Mouse (Mus musculus) kidney, embryonic 16.5 days (tissue): ENCODE measurements at regions not wholly inside any gene's neighbourhood (a gene's known extent, or its start where the extent isn't known, plus 50 kb on each side); places are given as distances from the start of the nearest gene placed in this dataset.

Source experiments
- ATAC-seq: fragments of 200-750 bp; cut with Nextera tagmentation; 2 replicates; pipeline ENCODE4 v1.8.0; 2017; ENCODE audit warnings: moderate TSS enrichment; ENCODE audit not compliant: low FRiP score, low TSS enrichment
- H3K27ac ChIP-seq: fragments of 300-500 bp; sonication (generic); 2 replicates; pipeline ENCODE4 v1.5.1; 2014; ENCODE audit warnings: low read length
- H3K27me3 ChIP-seq: fragments of 300-500 bp; sonication (generic); 2 replicates; pipeline ENCODE4 v1.6.1; 2014; ENCODE audit warnings: low read length, control low read depth, mixed read lengths; ENCODE audit not compliant: insufficient read depth
- H3K36me3 ChIP-seq: fragments of 300-500 bp; sonication (generic); 2 replicates; pipeline ENCODE4 v1.6.1; 2014; ENCODE audit warnings: low read length, control low read depth, mixed read lengths; ENCODE audit not compliant: insufficient read depth
- H3K4me1 ChIP-seq: fragments of 300-500 bp; sonication (generic); 2 replicates; pipeline ENCODE4 v1.6.1; 2014; ENCODE audit warnings: low read length, control low read depth, mixed read lengths; ENCODE audit not compliant: insufficient read depth
- H3K4me2 ChIP-seq: fragments of 300-500 bp; sonication (generic); replicated peaks from 2 replicates; pipeline ENCODE4 v1.6.1; 2014; ENCODE audit warnings: low read depth, low read length
- H3K4me3 ChIP-seq: fragments of 300-500 bp; sonication (generic); 2 replicates; pipeline ENCODE4 v1.5.1; 2014; ENCODE audit warnings: mild to moderate bottlenecking, low read length
- H3K9ac ChIP-seq: fragments of 300-500 bp; sonication (generic); replicated peaks from 2 replicates; pipeline ENCODE4 v1.6.1; 2014; ENCODE audit warnings: low read length
- H3K9me3 ChIP-seq: fragments of 300-500 bp; sonication (generic); 2 replicates; pipeline ENCODE4 v1.6.1; 2016; ENCODE audit warnings: low read length, control low read depth
- WGBS: fragments of 180-500 bp; shearing (Covaris S2); extraction: QIAGEN DNeasy Blood & Tissue Kit; methylation state at CpG from one replicate; pipeline ENCODE4 v1.1.7; 2014; 5-methylcytosine and 5-hydroxymethylcytosine counted together

DNA sequence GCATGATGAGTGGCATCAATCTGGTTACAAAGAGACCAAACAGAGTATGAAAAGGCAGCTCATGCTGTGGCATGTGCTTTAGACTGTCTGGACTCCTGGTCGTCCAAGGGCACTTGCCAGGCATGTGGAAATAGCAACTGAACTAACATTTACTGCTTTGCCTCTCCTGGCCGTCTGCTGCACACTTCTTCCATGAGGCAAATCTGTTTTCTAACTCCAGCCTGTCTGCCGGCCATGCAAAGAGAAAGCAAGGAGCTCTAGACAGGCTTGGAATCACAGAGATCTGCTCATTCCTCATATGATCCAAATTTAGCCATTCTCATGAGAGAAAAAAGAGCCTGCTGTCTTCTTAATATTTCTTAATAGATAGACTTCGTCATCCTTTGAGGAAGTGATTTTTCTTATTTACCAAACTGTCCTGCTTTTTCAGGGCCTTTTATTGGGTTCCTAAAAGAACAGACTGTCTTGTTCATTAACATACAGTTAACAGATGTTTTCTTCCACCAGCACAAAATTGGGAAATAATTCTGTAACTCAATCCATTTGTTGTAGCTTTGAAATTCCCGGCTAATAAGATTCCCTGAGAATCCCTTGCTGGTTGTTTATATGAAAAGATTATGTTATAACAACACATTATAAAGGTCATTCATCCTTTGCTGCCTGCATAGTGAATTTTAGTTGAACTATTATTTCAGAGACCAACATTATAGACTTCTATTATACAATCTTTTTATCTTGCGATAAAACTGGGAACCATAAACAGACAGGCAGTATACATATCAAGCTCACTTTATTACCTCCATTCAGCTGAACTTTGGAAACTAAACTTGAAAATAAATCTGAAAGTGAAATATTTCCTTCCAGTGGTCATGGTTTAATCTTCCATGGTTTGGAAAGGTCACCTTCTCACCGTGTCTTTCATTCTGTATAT is 389.2 kb upstream of the Sphkap start:
- Histone ChIP-seq H3K9ac (no peak overlapping the region), H3K27me3 (no peaks in the 10 kb centered on the region), H3K36me3 (no peaks in the 10 kb centered on the region), H3K4me3 (no peak overlapping the region), H3K4me2 (no peak overlapping the region), H3K4me1 (no peaks in the 10 kb centered on the region), H3K9me3 (no peaks in the 10 kb centered on the region), H3K27ac (peak overlapping the region; percentile 56; the same call in 1 of the 2 replicates)
- 50% methylated on average over 7 of the region's 7 CpGs for WGBS
- ATAC-seq: no peak

DNA sequence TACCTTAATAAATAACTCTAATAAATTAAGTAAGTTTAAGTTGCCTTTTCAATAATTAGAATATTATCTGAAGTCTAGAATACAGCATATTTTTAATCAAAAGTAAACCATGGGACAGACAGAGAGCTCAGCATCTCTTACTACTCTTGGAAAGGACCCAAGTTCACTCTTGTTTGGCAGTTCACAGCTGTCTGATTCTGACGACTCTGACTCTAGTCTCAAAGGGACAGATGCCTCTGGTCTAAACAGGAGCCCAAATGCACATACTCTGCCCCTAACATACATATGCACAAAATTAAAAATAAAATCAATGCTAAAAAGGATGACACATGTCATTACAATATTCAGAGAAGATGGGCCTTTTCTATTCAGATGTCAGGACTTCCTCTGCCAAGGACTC is 369.2 kb upstream of the Sphkap start:
- Histone ChIP-seq H3K9me3 (no peaks in the 10 kb centered on the region), H3K4me2 (no peak overlapping the region), H3K27ac (no peak overlapping the region), H3K27me3 (no peaks in the 10 kb centered on the region), H3K4me3 (no peak overlapping the region), H3K36me3 (no peaks in the 10 kb centered on the region), H3K4me1 (no peaks in the 10 kb centered on the region), H3K9ac (no peak overlapping the region)
- no peak for ATAC-seq
- WGBS: 64% methylated on average over 1 of the region's 1 CpGs

GRCm38 (mm10) chr1:83771160-83771559 is 363.2 kb upstream of the Sphkap start:
- H3K9me3 ChIP-seq: no peaks in the 10 kb centered on the region
- H3K36me3 ChIP-seq: no peaks in the 10 kb centered on the region
- H3K27ac ChIP-seq: no peak overlapping the region
- no peak overlapping the region for H3K9ac ChIP-seq
- no peak overlapping the region for H3K4me2 ChIP-seq
- 68% methylated on average over 3 of the region's 3 CpGs for WGBS
- H3K4me3 ChIP-seq: no peak overlapping the region
- ATAC-seq: no peak
- H3K27me3 ChIP-seq: no peaks in the 10 kb centered on the region
- H3K4me1 ChIP-seq: no peaks in the 10 kb centered on the region

DNA sequence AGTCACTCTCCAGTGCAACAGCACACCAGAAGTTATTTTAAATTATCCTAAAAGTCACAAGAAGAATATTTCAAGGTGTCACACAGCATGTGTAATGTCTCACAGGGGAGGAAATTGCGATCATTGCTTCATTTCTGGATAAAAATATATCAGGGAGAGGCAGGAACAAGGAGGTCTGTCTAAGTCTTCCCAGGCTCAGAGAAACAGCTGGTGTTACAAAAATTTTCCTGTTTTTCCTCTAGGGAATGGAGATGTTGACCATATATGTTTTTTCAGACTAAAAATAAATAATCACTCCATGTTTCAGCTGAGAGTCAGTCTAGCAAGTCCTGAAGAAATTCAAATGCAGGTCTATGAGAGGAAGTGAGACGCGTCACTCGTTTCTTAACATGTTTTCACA is 353.5 kb upstream of the Sphkap start:
- Histone ChIP-seq H3K9ac (no peak overlapping the region), H3K27ac (peak overlapping the region; percentile 58; the same call in 1 of the 2 replicates), H3K9me3 (no peaks in the 10 kb centered on the region), H3K4me3 (no peak overlapping the region), H3K27me3 (no peaks in the 10 kb centered on the region), H3K36me3 (no peaks in the 10 kb centered on the region), H3K4me2 (no peak overlapping the region), H3K4me1 (no peaks in the 10 kb centered on the region)
- 52% methylated on average over 4 of the region's 4 CpGs for WGBS
- ATAC-seq: 0 out of 2 replicates have a peak, but pooled peaks have one; percentile 19

GRCm38 (mm10) chr1:83756866-83757265 is 348.9 kb upstream of the Sphkap start:
- H3K36me3 ChIP-seq: no peaks in the 10 kb centered on the region
- no peaks in the 10 kb centered on the region for H3K4me1 ChIP-seq
- ATAC-seq: no peak
- H3K9ac ChIP-seq: no peak overlapping the region
- H3K9me3 ChIP-seq: no peaks in the 10 kb centered on the region
- no peaks in the 10 kb centered on the region for H3K27me3 ChIP-seq
- H3K27ac ChIP-seq: no peak overlapping the region
- no peak overlapping the region for H3K4me2 ChIP-seq
- H3K4me3 ChIP-seq: no peak overlapping the region

DNA sequence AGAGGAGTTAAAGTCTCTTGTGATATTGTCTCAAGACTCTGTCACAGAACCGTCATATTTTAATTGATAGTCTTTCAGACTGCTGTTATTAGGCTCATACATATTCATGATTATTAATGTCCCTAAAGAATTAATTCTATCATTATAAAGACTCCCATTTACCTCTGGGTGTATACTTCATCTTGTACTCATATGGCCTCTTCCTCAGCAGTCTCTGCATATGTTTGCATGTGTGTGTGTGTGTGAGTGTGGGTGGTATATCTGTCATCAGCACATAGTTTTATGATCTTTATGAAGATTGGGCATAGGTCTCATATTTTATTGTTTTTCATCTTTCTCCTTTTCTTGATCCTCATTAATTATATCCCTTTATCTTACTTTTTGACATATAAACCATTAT is 347.3 kb upstream of the Sphkap start:
- no peak overlapping the region for H3K9ac ChIP-seq
- no peaks in the 10 kb centered on the region for H3K4me1 ChIP-seq
- no peak overlapping the region for H3K4me2 ChIP-seq
- no peaks in the 10 kb centered on the region for H3K9me3 ChIP-seq
- ATAC-seq: no peak
- 94% methylated on average over 1 of the region's 1 CpGs for WGBS
- no peak overlapping the region for H3K27ac ChIP-seq
- H3K4me3 ChIP-seq: no peak overlapping the region
- no peaks in the 10 kb centered on the region for H3K27me3 ChIP-seq
- no peaks in the 10 kb centered on the region for H3K36me3 ChIP-seq

GRCm38 (mm10) chr1:83752976-83753375 is 345.0 kb upstream of the Sphkap start:
- no peaks in the 10 kb centered on the region for H3K36me3 ChIP-seq
- no peak for ATAC-seq
- H3K27me3 ChIP-seq: no peaks in the 10 kb centered on the region
- no peaks in the 10 kb centered on the region for H3K9me3 ChIP-seq
- no peak overlapping the region for H3K4me2 ChIP-seq
- H3K27ac ChIP-seq: no peak overlapping the region
- 82% methylated on average over 4 of the region's 4 CpGs for WGBS
- H3K4me1 ChIP-seq: no peaks in the 10 kb centered on the region
- no peak overlapping the region for H3K9ac ChIP-seq
- H3K4me3 ChIP-seq: no peak overlapping the region

DNA sequence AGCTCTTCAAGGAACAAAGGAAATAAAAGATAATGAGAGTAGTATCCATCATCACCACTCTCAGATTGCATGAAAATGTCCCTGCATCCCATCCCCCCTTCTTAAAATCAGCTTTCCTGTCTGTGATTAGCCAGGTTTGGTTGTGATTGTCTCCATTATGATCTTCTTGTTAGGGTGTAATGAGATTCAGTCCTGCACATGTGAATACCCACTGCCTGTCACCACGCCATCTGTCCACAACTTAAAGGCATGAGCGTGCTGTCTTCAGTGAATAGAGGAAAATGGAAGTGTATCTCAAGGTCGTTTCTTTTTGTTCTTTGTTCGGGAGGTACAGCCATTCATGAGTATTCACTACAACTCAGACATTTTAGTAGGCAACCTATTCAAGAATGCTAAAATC is 341.0 kb upstream of the Sphkap start:
- H3K27ac ChIP-seq: no peak overlapping the region
- no peak overlapping the region for H3K4me3 ChIP-seq
- no peaks in the 10 kb centered on the region for H3K4me1 ChIP-seq
- H3K4me2 ChIP-seq: no peak overlapping the region
- no peaks in the 10 kb centered on the region for H3K27me3 ChIP-seq
- no peaks in the 10 kb centered on the region for H3K9me3 ChIP-seq
- WGBS: 87% methylated on average over 4 of the region's 4 CpGs
- no peak overlapping the region for H3K9ac ChIP-seq
- no peak for ATAC-seq
- no peaks in the 10 kb centered on the region for H3K36me3 ChIP-seq

GRCm38 (mm10) chr1:83748061-83748460 is 340.1 kb upstream of the Sphkap start:
- Histone ChIP-seq H3K4me2 (no peak overlapping the region), H3K4me3 (no peak overlapping the region)
- 52% methylated on average over 3 of the region's 3 CpGs for WGBS

GRCm38 (mm10) chr1:83747412-83747811 is 339.4 kb upstream of the Sphkap start:
- WGBS: 75% methylated on average over 3 of the region's 3 CpGs
- no peak overlapping the region for H3K4me2 ChIP-seq
- H3K27ac ChIP-seq: peak overlapping the region; percentile 57; the same call in 1 of the 2 replicates
- no peaks in the 10 kb centered on the region for H3K36me3 ChIP-seq
- H3K9ac ChIP-seq: no peak overlapping the region
- no peak for ATAC-seq
- no peak overlapping the region for H3K4me3 ChIP-seq
- no peaks in the 10 kb centered on the region for H3K4me1 ChIP-seq
- no peaks in the 10 kb centered on the region for H3K9me3 ChIP-seq
- no peaks in the 10 kb centered on the region for H3K27me3 ChIP-seq

More at GRCm38 (mm10) chr1:83748061-83748460, 340.1 kb upstream of the Sphkap start:
- H3K9ac ChIP-seq: no peak overlapping the region
- H3K27ac ChIP-seq: no peak overlapping the region; the same call in 1 of the 2 replicates
- ATAC-seq: no peak
- no peaks in the 10 kb centered on the region for H3K36me3 ChIP-seq
- H3K9me3 ChIP-seq: no peaks in the 10 kb centered on the region
- no peaks in the 10 kb centered on the region for H3K4me1 ChIP-seq
- no peaks in the 10 kb centered on the region for H3K27me3 ChIP-seq
